Mouse (Mus musculus): Measurements from ENCODE around the gene Helq. TPM values are rescaled to one million over a fixed set of nuclear protein-coding genes. Genes with fewer than 3 reads are reported as not detected.

Gene Helq
- polyA plus RNA-seq, 1 experiment from 2014 or later, result 18.3 TPM

GRCm38 (mm10) chr5:100825975-100826374 is 27.6 kb upstream of the Helq start:
- Histone ChIP-seq H3K27ac (no peak overlapping the region), H3K36me3 (no peaks in the 10 kb centered on the region), H3K27me3 (ENCODE audit: insufficient read depth, poor library complexity, severe bottlenecking) (no peaks in the 10 kb centered on the region), H3K9me3 (no peaks in the 10 kb centered on the region), H3K4me1 (replicated peaks) (peaks cover 3% of the 10 kb centered on the region; the same call in 1 of the 2 replicates), H3K4me3 (no peak overlapping the region)
- 24% methylated on average over 2 of the region's 2 CpGs for WGBS
- DNase-seq (ENCODE audit: low spot score), result no peak

DNA sequence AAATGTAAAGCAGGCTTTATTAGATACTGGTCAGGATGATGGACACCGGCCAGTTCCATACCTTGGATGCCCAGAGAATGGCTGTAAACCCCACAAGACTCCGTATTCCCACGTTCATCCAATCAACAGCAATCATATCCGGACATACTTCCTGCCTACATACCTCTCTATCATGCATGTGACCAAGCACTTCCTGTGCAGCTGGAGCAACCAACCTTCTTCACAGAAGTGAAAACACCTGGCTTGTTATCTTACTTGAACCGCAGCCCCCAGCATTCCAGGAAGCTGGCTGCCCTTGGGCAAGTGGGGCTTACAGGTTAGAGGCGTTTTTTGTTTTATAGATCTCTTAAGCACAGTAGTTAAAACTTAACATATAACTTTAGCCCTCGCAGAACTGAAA is 24.4 kb upstream of the Helq start:
- H3K27ac ChIP-seq, result no peak overlapping the region
- no peak for DNase-seq (ENCODE audit: low spot score)
- peaks cover 9% of the 10 kb centered on the region for H3K4me1 ChIP-seq (replicated peaks)
- no peaks in the 10 kb centered on the region for H3K9me3 ChIP-seq
- H3K4me3 ChIP-seq, result no peak overlapping the region
- no peaks in the 10 kb centered on the region for H3K27me3 ChIP-seq (ENCODE audit: insufficient read depth, poor library complexity, severe bottlenecking)
- peaks cover 2% of the 10 kb centered on the region; the same call in 1 of the 2 replicates for H3K36me3 ChIP-seq
- WGBS, result 87% methylated on average over 7 of the region's 7 CpGs

DNA sequence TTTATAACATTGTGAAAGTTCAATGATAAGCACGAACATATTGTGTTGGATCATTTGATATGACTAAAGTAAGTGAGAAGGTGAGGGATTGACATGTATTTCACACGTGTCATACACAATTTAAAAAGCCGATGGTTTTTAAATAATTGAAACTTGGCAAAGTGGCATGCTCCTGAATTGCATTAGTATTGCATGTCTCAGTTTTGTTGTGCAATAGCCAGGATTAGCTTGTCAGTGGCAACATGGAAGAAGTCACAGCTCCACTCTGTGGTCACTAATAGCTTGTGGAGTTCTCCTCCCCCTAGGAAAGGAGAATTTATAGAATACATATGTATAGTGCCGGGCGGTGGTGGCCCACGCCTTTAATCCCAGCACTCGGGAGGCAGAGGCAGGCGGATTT is 23.0 kb upstream of the Helq start:
- peak overlapping the region; percentile 87 for H3K4me3 ChIP-seq

GRCm38 (mm10) chr5:100820483-100821184 is 22.2 kb upstream of the Helq start, which contains the start of gene Abraxas1:
Gene Abraxas1, minus strand, starts transcription at chr5:100820965.
- H3K36me3 ChIP-seq, result peaks cover 18% of the 10 kb centered on the region
- peak; percentile 85 for DNase-seq (ENCODE audit: low spot score)
- WGBS, result under 1% methylated on average over 63 of the region's 63 CpGs
- H3K4me1 ChIP-seq (replicated peaks), result peaks cover 9% of the 10 kb centered on the region
- H3K4me3 ChIP-seq, result peak within 1 kb of the TSS; percentile 87
- no peaks in the 10 kb centered on the region for H3K9me3 ChIP-seq
- no peaks in the 10 kb centered on the region for H3K27me3 ChIP-seq (ENCODE audit: insufficient read depth, poor library complexity, severe bottlenecking)
- peak within 1 kb of the TSS; percentile 98 for H3K27ac ChIP-seq

More for the DNA sequence above, 23.0 kb upstream of the Helq start:
- WGBS, result 84% methylated on average over 8 of the region's 8 CpGs
- H3K36me3 ChIP-seq, result peaks cover 11% of the 10 kb centered on the region
- peaks cover 9% of the 10 kb centered on the region for H3K4me1 ChIP-seq (replicated peaks)
- no peak overlapping the region for H3K27ac ChIP-seq
- no peaks in the 10 kb centered on the region for H3K9me3 ChIP-seq
- no peak for DNase-seq (ENCODE audit: low spot score)
- H3K27me3 ChIP-seq (ENCODE audit: insufficient read depth, poor library complexity, severe bottlenecking), result no peaks in the 10 kb centered on the region

GRCm38 (mm10) chr5:100819568-100820480 is 21.4 kb upstream of the Helq start:
- no peaks in the 10 kb centered on the region for H3K9me3 ChIP-seq
- no peak for DNase-seq (ENCODE audit: low spot score)
- peak overlapping the region; percentile 98 for H3K27ac ChIP-seq
- WGBS, result 32% methylated on average over 16 of the region's 16 CpGs
- H3K27me3 ChIP-seq (ENCODE audit: insufficient read depth, poor library complexity, severe bottlenecking), result no peaks in the 10 kb centered on the region
- H3K4me1 ChIP-seq (replicated peaks), result peaks cover 9% of the 10 kb centered on the region
- H3K36me3 ChIP-seq, result peaks cover 24% of the 10 kb centered on the region
- peak overlapping the region; percentile 87 for H3K4me3 ChIP-seq

- DNase-seq (ENCODE audit: low spot score), result no peak
- Histone ChIP-seq H3K27me3 (ENCODE audit: insufficient read depth, poor library complexity, severe bottlenecking) (no peaks in the 10 kb centered on the region), H3K4me1 (replicated peaks) (peaks cover 9% of the 10 kb centered on the region), H3K36me3 (peaks cover 37% of the 10 kb centered on the region), H3K9me3 (no peaks in the 10 kb centered on the region), H3K27ac (no peak overlapping the region), H3K4me3 (no peak overlapping the region)
- WGBS, result 87% methylated on average over 4 of the region's 4 CpGs
These were observed 19.9 kb upstream of the Helq start for GRCm38 (mm10) chr5:100818341-100818740.

GRCm38 (mm10) chr5:100794084-100794483 is 4.3 kb downstream of the Helq start:
- DNase-seq (ENCODE audit: low spot score), result no peak
- Histone ChIP-seq H3K4me1 (replicated peaks) (peaks cover 14% of the 10 kb centered on the region), H3K27ac (no peak overlapping the region), H3K4me3 (no peak overlapping the region), H3K27me3 (ENCODE audit: insufficient read depth, poor library complexity, severe bottlenecking) (no peaks in the 10 kb centered on the region), H3K9me3 (no peaks in the 10 kb centered on the region), H3K36me3 (peaks cover 75% of the 10 kb centered on the region)
- WGBS, result 85% methylated on average over 5 of the region's 5 CpGs

GRCm38 (mm10) chr5:100792261-100792660 is 6.1 kb downstream of the Helq start:
- 96% methylated on average over 7 of the region's 7 CpGs for WGBS
- no peak for DNase-seq (ENCODE audit: low spot score)
- no peaks in the 10 kb centered on the region for H3K27me3 ChIP-seq (ENCODE audit: insufficient read depth, poor library complexity, severe bottlenecking)
- H3K9me3 ChIP-seq, result no peaks in the 10 kb centered on the region
- H3K4me1 ChIP-seq (replicated peaks), result peaks cover 2% of the 10 kb centered on the region
- no peak overlapping the region for H3K4me3 ChIP-seq
- H3K27ac ChIP-seq, result no peak overlapping the region
- H3K36me3 ChIP-seq, result peaks cover 94% of the 10 kb centered on the region

- DNase-seq (ENCODE audit: low spot score), result no peak
- no peaks in the 10 kb centered on the region for H3K4me1 ChIP-seq (replicated peaks)
- WGBS, result 92% methylated on average over 9 of the region's 9 CpGs
- no peak overlapping the region for H3K4me3 ChIP-seq
- peaks cover 97% of the 10 kb centered on the region for H3K36me3 ChIP-seq
- H3K27ac ChIP-seq, result no peak overlapping the region
- H3K27me3 ChIP-seq (ENCODE audit: insufficient read depth, poor library complexity, severe bottlenecking), result no peaks in the 10 kb centered on the region
- no peaks in the 10 kb centered on the region for H3K9me3 ChIP-seq
These were observed 10.9 kb downstream of the Helq start for GRCm38 (mm10) chr5:100787527-100787926.

GRCm38 (mm10) chr5:100779002-100779401 is 19.4 kb downstream of the Helq start:
- no peak overlapping the region for H3K27ac ChIP-seq
- WGBS, result 95% methylated on average over 13 of the region's 13 CpGs
- H3K36me3 ChIP-seq, result peaks cover 95% of the 10 kb centered on the region
- no peaks in the 10 kb centered on the region for H3K9me3 ChIP-seq
- H3K27me3 ChIP-seq (ENCODE audit: insufficient read depth, poor library complexity, severe bottlenecking), result no peaks in the 10 kb centered on the region
- H3K4me3 ChIP-seq, result no peak overlapping the region
- H3K4me1 ChIP-seq (replicated peaks), result no peaks in the 10 kb centered on the region
- DNase-seq (ENCODE audit: low spot score), result no peak

- no peaks in the 10 kb centered on the region for H3K9me3 ChIP-seq
- no peak overlapping the region for H3K27ac ChIP-seq
- H3K36me3 ChIP-seq, result peaks cover 93% of the 10 kb centered on the region
- no peak overlapping the region for H3K4me3 ChIP-seq
- no peaks in the 10 kb centered on the region for H3K4me1 ChIP-seq (replicated peaks)
- 93% methylated on average over 5 of the region's 5 CpGs for WGBS
- no peaks in the 10 kb centered on the region for H3K27me3 ChIP-seq (ENCODE audit: insufficient read depth, poor library complexity, severe bottlenecking)
- DNase-seq (ENCODE audit: low spot score), result no peak
These were observed 21.5 kb downstream of the Helq start for GRCm38 (mm10) chr5:100776900-100777299.

- Histone ChIP-seq H3K4me1 (replicated peaks) (no peaks in the 10 kb centered on the region), H3K4me3 (no peak overlapping the region), H3K27ac (no peak overlapping the region), H3K27me3 (ENCODE audit: insufficient read depth, poor library complexity, severe bottlenecking) (no peaks in the 10 kb centered on the region), H3K36me3 (peaks cover 93% of the 10 kb centered on the region), H3K9me3 (no peaks in the 10 kb centered on the region)
- WGBS, result 92% methylated on average over 13 of the region's 13 CpGs
- DNase-seq (ENCODE audit: low spot score), result no peak
These were observed 22.5 kb downstream of the Helq start for GRCm38 (mm10) chr5:100775778-100776404.

Measured in hindbrain, embryonic 10.5 days (tissue).